Mouse (Mus musculus) heart, adult 2 months (tissue): Measurements from ENCODE around the gene Slc9a6. TPM values are rescaled to one million over a fixed set of nuclear protein-coding genes. Genes with fewer than 3 reads are reported as not detected.
A peak's percentile ranks its signal among the peaks of the same experiment; 100 is the strongest.

Experiments used
- DNase-seq, 2 experiments: peaks; one replicate each; pipeline ENCODE4 v3.0.0; 2021
- H3K27ac ChIP-seq: fragments of 200-600 bp; 2 replicates; pipeline ENCODE4 v1.8.1; 2022
- H3K27me3 ChIP-seq: fragments of 200-500 bp; 2 replicates; pipeline ENCODE4 v1.6.1; 2012; ENCODE audit warnings: mild to moderate bottlenecking, low read length, inconsistent platforms, mixed read lengths; ENCODE audit not compliant: control insufficient read depth, insufficient read depth
- H3K36me3 ChIP-seq: fragments of 200-500 bp; 2 replicates; pipeline ENCODE4 v1.6.1; 2012; ENCODE audit warnings: low read length, inconsistent platforms; ENCODE audit not compliant: control insufficient read depth, insufficient read depth
- H3K4me1 ChIP-seq: fragments of 200-500 bp; 2 replicates; pipeline ENCODE4 v1.6.1; 2011; ENCODE audit warnings: low read length; ENCODE audit not compliant: control insufficient read depth, insufficient read depth
- H3K4me3 ChIP-seq: fragments of 200-600 bp; 2 replicates; pipeline ENCODE4 v1.8.1; 2022
- H3K79me2 ChIP-seq: fragments of 200-500 bp; replicated peaks from 2 replicates; pipeline ENCODE4 v1.6.1; 2012; ENCODE audit warnings: mild to moderate bottlenecking, inconsistent platforms, low read length, moderate library complexity, mixed read lengths; ENCODE audit not compliant: control insufficient read depth, insufficient read depth
- H3K9ac ChIP-seq: fragments of 200-500 bp; 2 replicates; pipeline ENCODE4 v1.6.1; 2012; ENCODE audit warnings: low read depth, mild to moderate bottlenecking, control low read depth, inconsistent platforms, low read length, mixed read lengths
- CTCF ChIP-seq: fragments of 200-600 bp; IDR thresholded peaks from 2 replicates; pipeline ENCODE4 v1.8.1; 2022; ENCODE audit warnings: antibody characterized with exemption, mild to moderate bottlenecking, moderate library complexity
- EP300 ChIP-seq: fragments of 200-500 bp; IDR thresholded peaks from 2 replicates; pipeline ENCODE4 v1.6.1; 2011; ENCODE audit warnings: low read depth, low read length, control low read depth; ENCODE audit not compliant: insufficient read depth
- POLR2A ChIP-seq: fragments of 200-500 bp; IDR thresholded peaks from 2 replicates; pipeline ENCODE4 v1.6.1; 2011; ENCODE audit warnings: mild to moderate bottlenecking, low read depth, low read length, control low read depth; ENCODE audit not compliant: insufficient read depth
- WGBS: fragments of 180-500 bp; shearing (Covaris S2); methylation state at CpG from one replicate; pipeline ENCODE4 v1.1.7; 2018; 5-methylcytosine and 5-hydroxymethylcytosine counted together
- intact Hi-C: fragments of 180-260 bp; cut with DNase I; formaldehyde crosslinking; loops from one replicate; pipeline ENCODE4 v1.15.1; 2025
- polyA plus RNA-seq: library from polyadenylated mRNA; depleted of rRNA; stranded (reverse); fragments of >200 nt; gene quantifications from 2 replicates; pipeline ENCODE4 v1.2.3, GENCODE M21; 2012
- total RNA-seq, 2 experiments: library from RNA; stranded (reverse); gene quantifications; 2 replicates each; pipeline ENCODE4 v1.2.3; 2021

The Slc9a6 gene
- total and polyA plus RNA-seq, 3 experiments: 12.6 to 22.4 (median 22.2) TPM

- Histone ChIP-seq H3K9ac (no peak overlapping the region), H3K4me1 (no peaks in the 10 kb centered on the region), H3K4me3 (no peak overlapping the region), H3K27me3 (no peaks in the 10 kb centered on the region), H3K27ac (no peak overlapping the region), H3K79me2 (no peaks in the 10 kb centered on the region), H3K36me3 (no peaks in the 10 kb centered on the region)
- intact Hi-C loops: no loop called here
- TF ChIP-seq POLR2A: no peak
- WGBS: 5% methylated on average over 1 of the region's 1 CpGs
- no peak for DNase-seq
Measured at GRCm38 (mm10) chrX:56640066-56640465, 30.5 kb downstream of the Slc9a6 start.

- Histone ChIP-seq H3K9ac (no peak overlapping the region), H3K79me2 (no peaks in the 10 kb centered on the region), H3K27me3 (no peaks in the 10 kb centered on the region), H3K36me3 (no peaks in the 10 kb centered on the region), H3K4me1 (peaks cover 3% of the 10 kb centered on the region; the same call in 1 of the 2 replicates), H3K4me3 (no peak overlapping the region), H3K27ac (no peak overlapping the region)
- WGBS: 60% methylated on average over 7 of the region's 7 CpGs
- TF ChIP-seq POLR2A: no peak
- TF ChIP-seq CTCF: peak; percentile 75
- no peak for TF ChIP-seq EP300
- intact Hi-C loops: loop anchor here (1.0 to 2.0 kb wide), 5 partner anchors 81 to 190 kb away; partner anchors contain the start of gene Fhl1
- peak in 1 of 2 experiments; percentile 6 for DNase-seq
Measured at GRCm38 (mm10) chrX:56649549-56650354, 40.2 kb downstream of the Slc9a6 start.

GRCm38 (mm10) chrX:56650355-56650652, 40.7 kb downstream of the Slc9a6 start:
- Histone ChIP-seq H3K4me1 (peaks cover 3% of the 10 kb centered on the region; the same call in 1 of the 2 replicates), H3K79me2 (no peaks in the 10 kb centered on the region), H3K36me3 (no peaks in the 10 kb centered on the region), H3K27me3 (no peaks in the 10 kb centered on the region), H3K9ac (no peak overlapping the region), H3K27ac (peak overlapping the region; percentile 84), H3K4me3 (no peak overlapping the region)
- no peak for TF ChIP-seq POLR2A
- no peak for TF ChIP-seq CTCF
- TF ChIP-seq EP300: no peak
- no peak for DNase-seq
- intact Hi-C loops: loop anchor here (1.0 to 2.0 kb wide), 4 partner anchors 80 to 189 kb away; partner anchors contain the start of gene Fhl1
- WGBS: 76% methylated on average over 2 of the region's 2 CpGs

GRCm38 (mm10) chrX:56650885-56651284, 41.3 kb downstream of the Slc9a6 start:
- DNase-seq: peak; percentile 36 to 59
- H3K9ac ChIP-seq: no peak overlapping the region
- H3K79me2 ChIP-seq: no peaks in the 10 kb centered on the region
- WGBS: 59% methylated on average over 6 of the region's 6 CpGs
- H3K27ac ChIP-seq: peak overlapping the region; percentile 84
- no peaks in the 10 kb centered on the region for H3K27me3 ChIP-seq
- no peaks in the 10 kb centered on the region for H3K36me3 ChIP-seq
- intact Hi-C loops: loop anchor here (1.0 to 2.0 kb wide), 4 partner anchors 80 to 188 kb away; partner anchors contain the start of gene Fhl1
- H3K4me1 ChIP-seq: peaks cover 3% of the 10 kb centered on the region; the same call in 1 of the 2 replicates
- H3K4me3 ChIP-seq: no peak overlapping the region
- peak; percentile 68; the same call in 1 of the 2 replicates for TF ChIP-seq EP300
- TF ChIP-seq POLR2A: no peak
- no peak for TF ChIP-seq CTCF

GRCm38 (mm10) chrX:56651738-56652137, 42.2 kb downstream of the Slc9a6 start:
- Histone ChIP-seq H3K4me3 (no peak overlapping the region), H3K4me1 (peaks cover 3% of the 10 kb centered on the region; the same call in 1 of the 2 replicates), H3K27ac (peak overlapping the region; percentile 84), H3K79me2 (no peaks in the 10 kb centered on the region), H3K27me3 (no peaks in the 10 kb centered on the region), H3K36me3 (no peaks in the 10 kb centered on the region), H3K9ac (0 out of 2 replicates have a peak overlapping the region, but pooled peaks have one; percentile 41)
- 33% methylated on average over 7 of the region's 7 CpGs for WGBS
- peak; percentile 65 to 85 for DNase-seq
- no peak for TF ChIP-seq CTCF
- TF ChIP-seq EP300: peak; percentile 66; the same call in 1 of the 2 replicates
- TF ChIP-seq POLR2A: peak; percentile 47
- intact Hi-C loops: loop anchor here (2.0 kb wide), 2 partner anchors 79 to 105 kb away; partner anchors contain the start of gene Fhl1

GRCm38 (mm10) chrX:56655686-56656085, 46.1 kb downstream of the Slc9a6 start:
- no peaks in the 10 kb centered on the region for H3K79me2 ChIP-seq
- no peaks in the 10 kb centered on the region for H3K36me3 ChIP-seq
- 43% methylated on average over 2 of the region's 2 CpGs for WGBS
- TF ChIP-seq CTCF: no peak
- intact Hi-C loops: no loop called here
- H3K9ac ChIP-seq: no peak overlapping the region
- no peak overlapping the region for H3K27ac ChIP-seq
- no peak for DNase-seq
- peaks cover 3% of the 10 kb centered on the region; the same call in 1 of the 2 replicates for H3K4me1 ChIP-seq
- no peak overlapping the region for H3K4me3 ChIP-seq
- H3K27me3 ChIP-seq: no peaks in the 10 kb centered on the region
